Mouse (Mus musculus) hindbrain, embryonic 10.5 days (tissue): Measurements from ENCODE around the gene Olfr118. TPM values are rescaled to one million over a fixed set of nuclear protein-coding genes. Genes with fewer than 3 reads are reported as not detected.
"Not testable (repeated sequence)": the region's sequence is repeated elsewhere in the genome, so short reads cannot be mapped to it uniquely, and the experiment has no call there.

Experiments used
- DNase-seq: peaks from one replicate; pipeline ENCODE4 v3.0.0-alpha.2; 2017; ENCODE audit warnings: low spot score
- H3K27ac ChIP-seq: fragments of 300-500 bp; sonication (generic); 2 replicates; pipeline ENCODE4 v1.5.1; 2016; ENCODE audit warnings: mild to moderate bottlenecking, moderate library complexity
- H3K27me3 ChIP-seq: fragments of 300-500 bp; sonication (generic); 2 replicates; pipeline ENCODE4 v1.6.1; 2016; ENCODE audit warnings: mild to moderate bottlenecking; ENCODE audit not compliant: poor library complexity, insufficient read depth, severe bottlenecking
- H3K36me3 ChIP-seq: fragments of 300-500 bp; sonication (generic); 2 replicates; pipeline ENCODE4 v1.6.1; 2016; ENCODE audit warnings: mild to moderate bottlenecking, moderate library complexity
- H3K4me1 ChIP-seq: fragments of 300-500 bp; sonication (generic); replicated peaks from 2 replicates; pipeline ENCODE4 v1.6.1; 2016; ENCODE audit warnings: mild to moderate bottlenecking
- H3K4me3 ChIP-seq: fragments of 300-500 bp; sonication (generic); 2 replicates; pipeline ENCODE4 v1.5.1; 2016; ENCODE audit warnings: mild to moderate bottlenecking, moderate library complexity
- H3K9me3 ChIP-seq: fragments of 300-500 bp; sonication (generic); 2 replicates; pipeline ENCODE4 v1.6.1; 2016; ENCODE audit warnings: mild to moderate bottlenecking, moderate library complexity
- whole genome bisulfite sequencing: fragments of 180-500 bp; shearing (Covaris S2); methylation state at CpG from one replicate; pipeline ENCODE4 v1.1.7; 2016; 5-methylcytosine and 5-hydroxymethylcytosine counted together
- polyA plus RNA-seq: library from polyadenylated mRNA; unstranded; fragments of >200 nt; fragmentation: Nextera tagmentation; extraction: Ambion mirVana; gene quantifications from 2 replicates; pipeline ENCODE4 v1.2.1, GENCODE M21; 2016

The Olfr118 gene
- not detected in 2 replicates for polyA plus RNA-seq

- WGBS, result 77% methylated on average over 2 of the region's 2 CpGs
- Histone ChIP-seq H3K27me3 (no peaks in the 10 kb centered on the region), H3K4me3 (no peak within 1 kb of the TSS), H3K4me1 (no peaks in the 10 kb centered on the region), H3K27ac (no peak within 1 kb of the TSS), H3K9me3 (no peaks in the 10 kb centered on the region), H3K36me3 (no peaks in the 10 kb centered on the region)
- DNase-seq, result no peak
Observed at GRCm38 (mm10) chr17:37666688-37667087, at the start of gene Olfr118. TSS of gene Olfr118 (plus strand) at chr17:37666988.

DNA sequence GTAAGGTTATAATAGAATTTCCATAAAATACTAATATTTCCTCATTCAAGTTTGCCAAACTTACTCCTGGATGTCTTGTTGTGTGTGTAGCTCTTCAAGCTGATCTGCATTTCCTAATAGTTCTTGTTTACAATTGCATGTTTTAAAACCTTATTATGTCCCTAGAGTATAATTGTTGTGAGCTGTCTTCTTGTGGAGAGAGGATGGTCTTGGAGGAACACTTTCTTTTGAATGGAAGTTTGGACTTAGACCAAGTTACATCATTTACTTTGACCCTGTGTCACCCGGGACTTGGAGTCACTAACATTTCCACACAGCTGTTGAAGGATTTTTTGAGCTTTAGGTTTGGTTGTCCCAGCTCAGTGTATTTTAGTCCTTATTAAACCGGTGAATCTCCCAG, 39.8 kb upstream of the Olfr118 start, which contains the start of the genes Olfr115 and Olfr116:
Gene Olfr115, minus strand, starts transcription at position 101 of the 400 bp plus-strand sequence.
Gene Olfr116, minus strand, starts transcription at position 191 of the 400 bp plus-strand sequence.
- no peaks in the 10 kb centered on the region for H3K36me3 ChIP-seq
- H3K4me3 ChIP-seq, result no peak within 1 kb of the TSS
- H3K9me3 ChIP-seq, result peaks cover 13% of the 10 kb centered on the region; the same call in 1 of the 2 replicates
- no peaks in the 10 kb centered on the region for H3K27me3 ChIP-seq
- DNase-seq, result no peak
- H3K27ac ChIP-seq, result no peak within 1 kb of the TSS
- no peaks in the 10 kb centered on the region for H3K4me1 ChIP-seq
- WGBS, result 88% methylated on average over 2 of the region's 2 CpGs

- H3K9me3 ChIP-seq, result 0 out of 2 replicates have a peak, but pooled peaks cover 4% of the 10 kb centered on the region
- no peaks in the 10 kb centered on the region for H3K27me3 ChIP-seq
- no peaks in the 10 kb centered on the region for H3K4me1 ChIP-seq
- H3K27ac ChIP-seq, result no peak within 1 kb of the TSS
- no peak for DNase-seq
- H3K36me3 ChIP-seq, result no peaks in the 10 kb centered on the region
- H3K4me3 ChIP-seq, result no peak within 1 kb of the TSS
- WGBS, result 72% methylated on average over 1 of the region's 1 CpGs
Observed at GRCm38 (mm10) chr17:37663682-37664081, 3.1 kb upstream of the Olfr118 start, which contains the start of gene Olfr117. TSS of gene Olfr117 (minus strand) at chr17:37663782.

DNA sequence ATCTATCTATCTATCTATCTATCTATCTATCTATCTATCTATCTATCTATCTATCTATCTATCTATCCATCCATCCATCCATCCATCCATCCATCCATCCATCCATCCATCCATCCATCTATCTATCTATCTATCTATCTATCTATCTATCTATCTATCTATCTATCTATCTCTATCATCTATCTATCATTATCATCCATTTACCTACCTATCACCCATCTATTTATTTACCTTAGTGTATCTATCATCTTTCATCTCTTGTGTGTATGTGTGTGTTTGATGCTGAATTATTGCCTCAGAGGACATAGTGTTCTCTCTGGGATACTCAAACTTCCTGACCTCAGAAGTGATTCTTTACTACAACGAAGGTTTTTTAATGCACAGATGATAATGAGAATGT, 29.5 kb downstream of the Olfr118 start, which contains the start of gene Olfr119:
Gene Olfr119, plus strand, starts transcription at position 301 of the 400 bp plus-strand sequence.
- 65% methylated on average over 1 of the region's 1 CpGs for WGBS
- not testable (repeated sequence) for DNase-seq, H3K4me1 ChIP-seq

GRCm38 (mm10) chr17:37721508-37721907, 54.7 kb downstream of the Olfr118 start, which contains the start of gene Olfr120:
TSS of gene Olfr120 (plus strand) at chr17:37721808.
- WGBS, result 78% methylated on average over 1 of the region's 1 CpGs
- no peaks in the 10 kb centered on the region for H3K4me1 ChIP-seq
- no peak within 1 kb of the TSS for H3K4me3 ChIP-seq
- H3K36me3 ChIP-seq, result no peaks in the 10 kb centered on the region
- no peak for DNase-seq
- H3K27ac ChIP-seq, result no peak within 1 kb of the TSS
- H3K27me3 ChIP-seq, result no peaks in the 10 kb centered on the region
- no peaks in the 10 kb centered on the region for H3K9me3 ChIP-seq

More for the DNA sequence above, 29.5 kb downstream of the Olfr118 start, which contains the start of gene Olfr119:
- not testable (repeated sequence) for H3K36me3 ChIP-seq, H3K27ac ChIP-seq, H3K9me3 ChIP-seq, H3K4me3 ChIP-seq, H3K27me3 ChIP-seq

Other genes with a start within 250 kb of the Olfr118 start
- gene Olfr108, start 221.5 kb upstream of the Olfr118 start, polyA plus RNA-seq, result not detected in 2 replicates
- not detected in 2 replicates for gene Olfr109, start 208.1 kb upstream of the Olfr118 start, polyA plus RNA-seq
- gene H2-M2, start 183.4 kb upstream of the Olfr118 start, polyA plus RNA-seq, result not detected in 2 replicates
- not detected in 2 replicates for gene Olfr110, start 174.5 kb upstream of the Olfr118 start, polyA plus RNA-seq
- not detected in 2 replicates for gene Olfr111, start 159.0 kb upstream of the Olfr118 start, polyA plus RNA-seq
- gene Olfr112, start 97.5 kb upstream of the Olfr118 start, polyA plus RNA-seq, result not detected in 2 replicates
- not detected in 2 replicates for gene Olfr113, start 89.3 kb upstream of the Olfr118 start, polyA plus RNA-seq
- gene Olfr114, start 74.2 kb upstream of the Olfr118 start, polyA plus RNA-seq, result not detected in 2 replicates
- gene Olfr115, start 39.9 kb upstream of the Olfr118 start, polyA plus RNA-seq, result not detected in 2 replicates
- gene Olfr116, start 39.8 kb upstream of the Olfr118 start, polyA plus RNA-seq, result not detected in 2 replicates
- gene Olfr117, start 3.2 kb upstream of the Olfr118 start, polyA plus RNA-seq, result not detected in 2 replicates
- gene Olfr119, start 29.6 kb downstream of the Olfr118 start, polyA plus RNA-seq, result not detected in 2 replicates
- gene Olfr120, start 54.8 kb downstream of the Olfr118 start, polyA plus RNA-seq, result not detected in 2 replicates
- not detected in 2 replicates for gene Olfr121, start 81.9 kb downstream of the Olfr118 start, polyA plus RNA-seq
- gene Olfr122, start 101.6 kb downstream of the Olfr118 start, polyA plus RNA-seq, result not detected in 2 replicates
- not detected in 2 replicates for gene Olfr123, start 126.5 kb downstream of the Olfr118 start, polyA plus RNA-seq
- gene Olfr124, start 132.9 kb downstream of the Olfr118 start, polyA plus RNA-seq, result not detected in 2 replicates
- not detected in 2 replicates for gene Olfr125, start 166.0 kb downstream of the Olfr118 start, polyA plus RNA-seq
- gene Olfr126, start 180.5 kb downstream of the Olfr118 start, polyA plus RNA-seq, result not detected in 2 replicates
- not detected in 2 replicates for gene Olfr127, start 233.4 kb downstream of the Olfr118 start, polyA plus RNA-seq